16 mouse cellular contexts compared by ENCODE assay signal in the genomic region with DNA sequence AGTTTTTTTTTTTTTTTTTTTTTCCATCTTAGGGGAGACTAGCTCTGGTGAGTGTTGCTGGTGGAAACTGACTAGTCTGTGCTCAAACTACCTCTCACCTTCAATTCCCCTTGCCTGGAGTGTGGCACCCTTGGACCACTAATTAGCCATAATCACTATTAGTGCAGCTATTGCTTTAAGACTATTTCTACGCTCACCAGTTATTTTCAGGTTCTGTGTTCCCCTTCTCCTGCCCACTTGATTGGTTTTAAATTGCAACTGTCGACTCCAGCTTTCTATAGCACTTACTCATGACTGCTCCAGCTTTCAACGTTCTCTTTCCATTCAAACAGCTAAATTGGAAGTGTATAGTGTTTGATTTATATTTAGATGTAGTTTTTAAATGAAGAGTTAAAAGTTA.
DNase-seq lines count a peak whose midpoint lies in the region; ATAC-seq and TF ChIP-seq lines count a peak whose summit lies in the region.
"Had no signal": no experiment of that assay in that cellular context is flagged by ENCODE, and none has a peak within 500 bp of the region (broad histone marks: within the 10 kb centered on the region; RNA-seq: fewer than 3 reads in every experiment).

No protein-coding gene starts in this region.

- TF ChIP-seq CTCF in brain, embryonic 14.5 days (IDR thresholded peaks at IDR 0.05; ENCODE audit: borderline replicate concordance, extremely low read depth, insufficient read depth, insufficient read length) = no peak

- TF ChIP-seq POLR2A in brain, embryonic 14.5 days (IDR thresholded peaks at IDR 0.05; ENCODE audit: borderline replicate concordance, extremely low read depth, insufficient read depth, insufficient read length, poor library complexity, severe bottlenecking) = no peak

- DNase-seq in brain, adult 2 months (ENCODE audit: low read depth, low spot score) = peak; percentile 59
- DNase-seq in brain, embryonic 14.5 days (ENCODE audit: low read depth) = peak; percentile 38
- peak; percentile 31 for DNase-seq in hindlimb bud, embryonic 11.5 days (ENCODE audit: extremely low spot score, low read depth, low spot score)
- DNase-seq in cerebellum, adult 9-10 months = no peak
- no peak for DNase-seq in left cerebral cortex, postnatal 10 days (ENCODE audit: extremely low spot score in 1 of 2, low spot score in 2 of 2)
- DNase-seq: adrenal gland, adult 2 months; adrenal gland, postnatal 10 days; adrenal gland, postnatal 25 days; cerebellum, adult 11 months; cerebellum, adult 18-20 months; cerebellum, adult 8-10 months; cerebellum, postnatal 10 days; cerebellum, postnatal 25 days had no signal

- ATAC-seq in megakaryocyte progenitor cell, adult 5-6 weeks (replicated peaks; ENCODE audit: poor library complexity) = no peak
- ATAC-seq: forebrain, embryonic 14.5 days; forebrain, embryonic 16.5 days had no signal

- intact Hi-C loops in left cerebral cortex, postnatal 10 days (cut with DNase I) = no loop called here

Comparison
In these comparisons a context has a peak if more than half of its experiments do, and no peak if none do; other contexts are left out.
1. DNase-seq: peak in brain, adult 2 months (single experiment), brain, embryonic 14.5 days (single experiment) and hindlimb bud, embryonic 11.5 days (single experiment); none in cerebellum, adult 9-10 months (single experiment) and left cerebral cortex, postnatal 10 days (0 of 2).